Mouse (Mus musculus): ENCODE data around the gene Pigk.

The Pigk gene

DNA sequence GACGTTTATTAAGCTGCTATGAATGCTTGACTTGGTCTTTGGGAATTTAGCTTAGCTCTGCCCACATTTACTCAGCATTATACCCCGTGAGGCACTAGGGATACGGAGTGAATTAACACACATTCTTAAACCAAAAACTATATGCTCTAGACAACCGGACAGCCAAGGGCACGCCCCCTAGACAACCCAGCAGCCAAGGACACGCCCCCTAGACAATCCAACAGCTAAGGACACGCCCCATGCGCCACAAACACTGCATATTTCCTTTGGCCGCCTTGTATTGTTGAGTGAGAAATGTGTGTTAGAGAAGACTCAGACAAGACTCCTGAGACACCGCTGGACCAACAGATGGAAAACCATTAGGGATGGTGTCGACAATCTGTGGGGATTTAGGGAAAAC lies 229.1 kb downstream of the Pigk start:
- DNase-seq (ENCODE audit: low spot score): no peak

DNA sequence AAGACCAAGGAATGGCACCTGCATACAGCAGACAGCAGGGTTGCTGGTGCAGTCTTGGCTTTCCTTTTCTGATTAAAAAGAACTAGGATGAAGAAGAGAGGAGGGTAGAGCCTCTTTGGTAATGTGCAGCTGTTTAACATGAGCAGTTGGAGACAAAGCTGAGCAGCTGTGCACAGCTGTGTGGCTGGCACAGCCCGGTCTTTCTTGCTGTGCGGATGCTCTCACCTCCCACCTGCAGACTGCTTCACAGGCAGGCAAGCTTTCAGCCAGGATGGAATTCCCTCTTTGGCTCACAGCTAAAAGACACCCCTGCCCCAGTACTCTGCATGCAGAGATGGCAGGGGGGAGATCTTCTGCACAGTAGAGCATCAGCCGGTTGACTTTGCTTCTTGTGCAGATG lies 230.9 kb downstream of the Pigk start:
- DNase-seq (ENCODE audit: low spot score): no peak

GRCm38 (mm10) chr3:152947031-152947640 lies 233.2 kb downstream of the Pigk start:
- DNase-seq (ENCODE audit: low spot score): no peak

GRCm38 (mm10) chr3:152948556-152948955 lies 234.7 kb downstream of the Pigk start:
- DNase-seq (ENCODE audit: low spot score): no peak

GRCm38 (mm10) chr3:152949233-152949777 lies 235.4 kb downstream of the Pigk start:
- peak; percentile 49 for DNase-seq (ENCODE audit: low spot score)

- no peak for DNase-seq (ENCODE audit: low spot score)
Observed at GRCm38 (mm10) chr3:152950299-152950698, 236.4 kb downstream of the Pigk start.

GRCm38 (mm10) chr3:152950914-152951313 lies 237.0 kb downstream of the Pigk start:
- DNase-seq (ENCODE audit: low spot score): no peak

DNA sequence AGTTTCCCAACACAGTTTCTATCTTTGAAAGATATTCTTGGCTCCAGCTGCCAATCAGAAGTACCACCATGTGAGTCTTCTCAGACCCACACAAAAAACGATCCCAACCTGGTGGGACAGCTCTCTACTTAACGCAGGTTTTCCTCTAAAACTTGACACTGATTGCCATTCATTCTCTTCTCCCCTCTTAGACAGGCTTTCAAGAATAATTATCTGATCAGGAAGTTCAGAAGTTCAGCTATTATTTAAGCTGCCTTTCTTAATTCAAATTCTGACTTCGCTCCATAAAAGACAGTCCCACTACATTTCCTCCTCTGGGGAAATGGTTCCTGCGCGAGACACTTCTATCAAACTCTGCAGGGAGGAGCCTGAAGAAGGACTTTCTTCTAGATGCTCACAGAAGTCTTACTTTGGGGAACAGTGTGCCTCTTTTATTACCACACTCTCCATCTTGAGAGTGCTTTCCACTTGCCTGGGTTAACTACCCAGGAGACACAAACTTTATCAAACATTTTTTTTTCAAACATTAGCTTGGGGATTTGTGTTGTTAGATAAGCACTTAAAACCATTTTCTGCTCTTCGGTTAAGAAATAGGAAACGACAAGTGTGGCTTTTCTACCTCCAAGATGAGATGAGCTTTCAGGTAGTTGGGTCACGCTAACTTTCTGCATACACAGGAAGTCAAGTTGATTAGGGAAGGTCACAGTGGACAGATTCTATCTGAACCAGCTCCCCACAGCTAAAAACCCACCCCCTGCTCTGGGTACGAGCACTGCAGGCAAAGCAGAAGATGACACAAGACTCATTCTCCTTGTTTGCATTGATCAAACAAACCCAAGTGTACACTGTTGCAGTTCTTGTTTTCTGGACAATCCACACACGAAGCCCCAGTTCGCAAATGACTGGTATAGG lies 238.0 kb downstream of the Pigk start:
- DNase-seq (ENCODE audit: low spot score): no peak

DNA sequence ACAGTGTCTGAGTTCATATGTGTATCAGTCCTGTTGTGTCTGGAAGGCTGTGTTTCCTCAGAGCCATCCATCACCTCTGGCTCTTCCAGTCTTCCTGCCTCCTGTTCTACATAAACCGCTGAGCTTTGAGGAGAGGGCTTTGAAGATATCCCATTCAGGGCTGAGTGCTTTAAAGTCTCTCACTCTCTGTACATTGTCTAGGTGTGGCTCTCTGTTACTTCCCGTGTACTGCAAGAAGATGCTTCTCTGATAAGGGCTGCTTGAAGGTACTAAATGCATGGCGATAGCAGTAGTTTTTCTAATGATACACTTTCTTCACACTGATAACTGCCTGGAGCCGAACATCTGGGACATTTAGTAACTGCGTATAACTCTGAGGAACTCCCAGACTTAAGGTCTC lies 242.1 kb downstream of the Pigk start:
- no peak for DNase-seq (ENCODE audit: low spot score)

DNA sequence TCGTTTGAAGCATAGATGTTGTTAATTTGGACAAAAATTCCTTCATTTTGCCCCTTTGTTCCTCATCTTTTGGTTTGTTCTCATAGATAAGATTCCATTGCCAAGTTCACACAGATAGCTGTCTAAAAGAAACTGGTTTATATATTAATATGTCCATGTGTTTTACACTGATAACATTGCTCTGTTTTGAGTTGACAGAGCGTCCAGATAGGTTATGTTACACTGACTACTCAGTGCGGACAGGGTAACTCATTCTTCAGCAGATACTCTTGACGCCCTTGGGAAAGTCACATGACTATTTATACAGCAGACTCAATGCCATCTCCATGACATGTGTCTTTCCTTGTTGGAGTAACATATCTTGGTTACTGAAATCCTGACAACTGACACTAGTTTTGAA lies 242.9 kb downstream of the Pigk start:
- DNase-seq (ENCODE audit: low spot score): no peak

GRCm38 (mm10) chr3:152958358-152959150 lies 244.7 kb downstream of the Pigk start:
- peak; percentile 70 for DNase-seq (ENCODE audit: low spot score)

DNA sequence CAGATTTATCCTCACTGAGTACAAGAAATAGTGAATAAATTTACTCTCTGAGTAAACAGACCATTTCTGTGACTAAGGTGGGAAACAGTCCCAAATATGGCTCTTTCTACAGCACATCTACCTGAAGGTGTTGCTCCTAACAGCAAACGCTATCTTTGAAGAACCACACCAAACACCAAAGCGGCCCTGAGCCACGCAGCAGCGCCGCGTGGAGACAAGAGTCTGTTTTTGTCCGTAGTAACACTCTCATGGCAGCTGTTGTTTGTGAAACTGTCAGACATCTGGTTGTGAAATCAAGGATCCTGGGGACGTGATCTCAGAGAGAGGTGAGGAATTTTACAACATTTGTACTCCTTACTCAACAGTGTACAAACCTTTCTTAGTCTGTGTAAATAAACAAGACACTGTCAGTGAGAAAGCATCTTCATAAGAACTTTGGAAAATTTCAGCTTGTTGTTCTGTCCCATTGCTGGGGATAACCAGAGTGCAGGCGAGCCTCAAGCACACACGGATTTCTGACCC lies 248.0 kb downstream of the Pigk start:
- no peak for DNase-seq (ENCODE audit: low spot score)

- no peak for DNase-seq (ENCODE audit: low spot score)
Observed at GRCm38 (mm10) chr3:152969774-152970347, 256.0 kb downstream of the Pigk start.

- no peak for DNase-seq (ENCODE audit: low spot score)
Observed at GRCm38 (mm10) chr3:152971373-152971772, 257.5 kb downstream of the Pigk start.

GRCm38 (mm10) chr3:152979481-152980092 lies 265.7 kb downstream of the Pigk start:
- no peak for DNase-seq (ENCODE audit: low spot score)

GRCm38 (mm10) chr3:152980431-152980830 lies 266.5 kb downstream of the Pigk start:
- DNase-seq (ENCODE audit: low spot score): no peak

DNA sequence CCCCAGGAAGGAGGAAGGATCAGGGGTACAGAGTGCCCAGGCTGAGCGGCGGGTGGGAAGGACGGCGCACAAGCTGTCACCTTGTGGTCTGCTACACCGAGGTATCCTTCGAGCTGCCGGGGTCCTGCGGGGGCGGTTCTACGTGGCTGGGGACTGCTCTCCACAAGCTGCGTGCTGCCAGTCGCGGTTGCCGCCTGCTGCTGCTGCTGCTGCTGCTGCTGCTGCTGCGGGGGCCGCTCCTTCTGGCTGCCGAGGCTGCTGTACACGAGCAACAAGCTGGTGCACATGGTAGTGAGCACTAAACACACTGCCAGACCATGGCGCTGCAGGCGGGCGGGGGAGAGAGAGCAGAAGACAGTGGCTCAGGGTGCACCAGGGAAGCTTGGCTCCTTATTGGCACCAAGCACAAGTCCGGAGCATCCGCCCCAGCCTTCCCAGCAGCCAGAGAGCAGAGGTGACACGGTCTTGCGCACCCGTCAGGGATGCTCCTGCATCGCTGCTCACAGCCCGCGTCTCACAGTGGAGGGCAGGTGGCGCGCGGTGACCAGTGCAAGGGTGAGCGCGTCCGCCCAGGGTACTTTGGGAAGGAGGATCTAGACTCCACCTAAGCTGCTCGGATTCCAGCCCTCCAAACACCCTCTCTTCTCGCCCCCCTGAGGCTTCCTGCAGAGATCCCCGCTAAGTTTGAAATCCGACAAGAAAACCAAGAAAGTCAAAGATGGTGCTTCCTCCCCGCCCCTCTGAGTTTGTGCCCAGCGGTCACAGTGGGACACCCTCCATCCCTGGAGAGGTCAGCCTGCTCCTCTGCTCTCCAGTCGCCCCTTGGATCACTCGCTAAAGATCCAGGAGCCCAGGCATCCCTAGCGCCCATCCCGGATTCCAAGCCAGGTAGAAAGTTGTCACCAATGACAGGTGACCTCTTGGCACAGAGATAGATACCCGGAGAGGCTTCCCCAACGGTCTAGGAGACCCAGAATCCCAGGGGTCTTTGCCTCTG lies 267.4 kb downstream of the Pigk start:
- DNase-seq (ENCODE audit: low spot score): no peak

- no peak for DNase-seq (ENCODE audit: low spot score)
Observed at GRCm38 (mm10) chr3:152981988-152982387, 268.1 kb downstream of the Pigk start, which contains the start of gene St6galnac5. St6galnac5 (minus strand) TSS chr3:152982246.

DNA sequence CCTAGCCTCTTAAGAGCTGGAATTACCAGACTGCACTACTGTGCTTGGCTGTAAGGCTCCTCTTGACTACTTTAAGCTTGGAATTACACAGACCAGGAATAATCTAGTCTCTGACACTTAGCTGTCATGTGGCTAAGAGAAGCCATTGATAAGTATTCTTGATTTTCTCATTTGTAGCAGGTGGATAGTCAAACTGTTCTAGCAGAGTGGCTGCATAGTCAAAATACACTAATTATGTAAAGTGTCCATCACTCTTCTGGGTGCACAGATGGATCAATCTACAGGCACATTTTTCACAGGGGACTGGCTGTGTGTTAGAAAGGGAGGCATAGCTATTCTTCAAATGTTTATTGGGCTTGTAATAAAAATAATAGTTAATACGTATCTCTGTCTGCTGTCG lies 276.9 kb downstream of the Pigk start:
- DNase-seq (ENCODE audit: low spot score): no peak

DNA sequence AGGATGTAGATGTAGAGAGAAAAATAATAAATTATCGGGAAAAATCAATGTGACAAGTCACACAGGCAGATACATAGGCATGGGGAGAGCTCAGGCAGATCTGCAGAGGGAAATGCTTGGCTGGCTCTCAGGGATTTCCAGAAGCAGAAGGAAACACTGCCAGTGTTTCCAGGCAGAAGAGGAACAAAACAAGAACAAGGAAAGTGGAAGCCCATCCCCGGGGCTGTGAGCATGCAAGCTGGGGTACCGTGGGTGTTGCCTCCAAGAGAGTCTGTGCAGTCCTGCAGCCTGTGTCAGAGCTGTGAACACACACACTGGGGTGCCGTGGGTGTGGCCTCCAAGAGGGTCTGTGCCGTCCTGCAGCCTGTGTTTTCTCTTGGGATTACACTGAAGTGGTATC lies 279.7 kb downstream of the Pigk start:
- DNase-seq (ENCODE audit: low spot score): no peak
